Mouse (Mus musculus): ENCODE results near the gene Dusp13. TPM values are rescaled to one million over a fixed set of nuclear protein-coding genes. Genes with fewer than 3 reads are reported as not detected.

Gene Dusp13
- polyA plus RNA-seq, 1 experiment from 2014 or later: not detected

- Histone ChIP-seq H3K9me3 (replicated peaks; ENCODE audit: control insufficient read depth, low read length) (no peaks in the 10 kb centered on the region), H3K9ac (ENCODE audit: low read length) (no peak overlapping the region), H3K4me1 (ENCODE audit: control insufficient read depth, insufficient read depth, low read length) (no peaks in the 10 kb centered on the region), H3K4me2 (ENCODE audit: low read length) (no peak overlapping the region), H3K4me3 (ENCODE audit: low read depth, low read length) (no peak overlapping the region), H3K36me3 (ENCODE audit: control insufficient read depth, insufficient read depth, low read length) (peaks cover 6% of the 10 kb centered on the region; the same call in 1 of the 2 replicates), H3K27me3 (replicated peaks; ENCODE audit: control insufficient read depth, insufficient read depth, low read length) (no peaks in the 10 kb centered on the region), H3K27ac (ENCODE audit: low read depth, low read length) (no peak overlapping the region)
- ATAC-seq (no peak), DNase-seq (ENCODE audit: low spot score) (no peak)
- 61% methylated on average over 2 of the region's 2 CpGs for WGBS
Observed at GRCm38 (mm10) chr14:21773946-21774345, 23.0 kb upstream of the Dusp13 start.

- no peak overlapping the region for H3K4me2 ChIP-seq (ENCODE audit: low read length)
- no peak overlapping the region for H3K27ac ChIP-seq (ENCODE audit: low read depth, low read length)
- no peaks in the 10 kb centered on the region for H3K27me3 ChIP-seq (replicated peaks; ENCODE audit: control insufficient read depth, insufficient read depth, low read length)
- 69% methylated on average over 11 of the region's 11 CpGs for WGBS
- DNase-seq (ENCODE audit: low spot score) (no peak), ATAC-seq (no peak)
- H3K36me3 ChIP-seq (ENCODE audit: control insufficient read depth, insufficient read depth, low read length): peaks cover 6% of the 10 kb centered on the region; the same call in 1 of the 2 replicates
- peaks cover 6% of the 10 kb centered on the region; the same call in 1 of the 2 replicates for H3K4me1 ChIP-seq (ENCODE audit: control insufficient read depth, insufficient read depth, low read length)
- no peak overlapping the region for H3K4me3 ChIP-seq (ENCODE audit: low read depth, low read length)
- no peaks in the 10 kb centered on the region for H3K9me3 ChIP-seq (replicated peaks; ENCODE audit: control insufficient read depth, low read length)
- no peak overlapping the region for H3K9ac ChIP-seq (ENCODE audit: low read length)
Observed at GRCm38 (mm10) chr14:21772506-21773281, 21.7 kb upstream of the Dusp13 start.

- Histone ChIP-seq H3K9ac (ENCODE audit: low read length) (no peak overlapping the region), H3K4me3 (ENCODE audit: low read depth, low read length) (no peak overlapping the region), H3K27ac (ENCODE audit: low read depth, low read length) (no peak overlapping the region), H3K9me3 (replicated peaks; ENCODE audit: control insufficient read depth, low read length) (no peaks in the 10 kb centered on the region), H3K4me1 (ENCODE audit: control insufficient read depth, insufficient read depth, low read length) (peaks cover 6% of the 10 kb centered on the region; the same call in 1 of the 2 replicates), H3K36me3 (ENCODE audit: control insufficient read depth, insufficient read depth, low read length) (no peaks in the 10 kb centered on the region), H3K4me2 (ENCODE audit: low read length) (no peak overlapping the region), H3K27me3 (replicated peaks; ENCODE audit: control insufficient read depth, insufficient read depth, low read length) (no peaks in the 10 kb centered on the region)
- 94% methylated on average over 6 of the region's 6 CpGs for WGBS
- DNase-seq (ENCODE audit: low spot score) (no peak), ATAC-seq (no peak)
Observed at GRCm38 (mm10) chr14:21766398-21766958, 15.5 kb upstream of the Dusp13 start.

- Histone ChIP-seq H3K27ac (ENCODE audit: low read depth, low read length) (no peak overlapping the region), H3K4me2 (ENCODE audit: low read length) (no peak overlapping the region)
- 78% methylated on average over 7 of the region's 7 CpGs for WGBS
Observed at GRCm38 (mm10) chr14:21765754-21766397, 14.9 kb upstream of the Dusp13 start.

GRCm38 (mm10) chr14:21764646-21765045 lies 13.7 kb upstream of the Dusp13 start:
- WGBS: 70% methylated on average over 6 of the region's 6 CpGs
- H3K27me3 ChIP-seq (replicated peaks; ENCODE audit: control insufficient read depth, insufficient read depth, low read length): no peaks in the 10 kb centered on the region
- H3K9me3 ChIP-seq (replicated peaks; ENCODE audit: control insufficient read depth, low read length): no peaks in the 10 kb centered on the region
- ATAC-seq: no peak
- no peak overlapping the region for H3K4me2 ChIP-seq (ENCODE audit: low read length)
- H3K9ac ChIP-seq (ENCODE audit: low read length): no peak overlapping the region
- no peak for DNase-seq (ENCODE audit: low spot score)
- H3K36me3 ChIP-seq (ENCODE audit: control insufficient read depth, insufficient read depth, low read length): no peaks in the 10 kb centered on the region
- H3K4me3 ChIP-seq (ENCODE audit: low read depth, low read length): no peak overlapping the region
- H3K4me1 ChIP-seq (ENCODE audit: control insufficient read depth, insufficient read depth, low read length): peaks cover 6% of the 10 kb centered on the region; the same call in 1 of the 2 replicates
- no peak overlapping the region for H3K27ac ChIP-seq (ENCODE audit: low read depth, low read length)

More at GRCm38 (mm10) chr14:21765754-21766397, 14.9 kb upstream of the Dusp13 start:
- ATAC-seq: no peak
- Histone ChIP-seq H3K36me3 (ENCODE audit: control insufficient read depth, insufficient read depth, low read length) (no peaks in the 10 kb centered on the region), H3K4me1 (ENCODE audit: control insufficient read depth, insufficient read depth, low read length) (peaks cover 6% of the 10 kb centered on the region; the same call in 1 of the 2 replicates), H3K9me3 (replicated peaks; ENCODE audit: control insufficient read depth, low read length) (no peaks in the 10 kb centered on the region), H3K9ac (ENCODE audit: low read length) (no peak overlapping the region), H3K4me3 (ENCODE audit: low read depth, low read length) (no peak overlapping the region), H3K27me3 (replicated peaks; ENCODE audit: control insufficient read depth, insufficient read depth, low read length) (no peaks in the 10 kb centered on the region)
- no peak for DNase-seq (ENCODE audit: low spot score)

- Histone ChIP-seq H3K27ac (ENCODE audit: low read depth, low read length) (no peak overlapping the region), H3K27me3 (replicated peaks; ENCODE audit: control insufficient read depth, insufficient read depth, low read length) (no peaks in the 10 kb centered on the region), H3K9ac (ENCODE audit: low read length) (no peak overlapping the region), H3K9me3 (replicated peaks; ENCODE audit: control insufficient read depth, low read length) (no peaks in the 10 kb centered on the region), H3K4me1 (ENCODE audit: control insufficient read depth, insufficient read depth, low read length) (peaks cover 6% of the 10 kb centered on the region; the same call in 1 of the 2 replicates), H3K36me3 (ENCODE audit: control insufficient read depth, insufficient read depth, low read length) (no peaks in the 10 kb centered on the region), H3K4me3 (ENCODE audit: low read depth, low read length) (no peak overlapping the region), H3K4me2 (ENCODE audit: low read length) (no peak overlapping the region)
- no peak for DNase-seq (ENCODE audit: low spot score)
- no peak for ATAC-seq
- WGBS: 95% methylated on average over 3 of the region's 3 CpGs
Observed at GRCm38 (mm10) chr14:21763736-21764135, 12.8 kb upstream of the Dusp13 start.

- Histone ChIP-seq H3K4me1 (ENCODE audit: control insufficient read depth, insufficient read depth, low read length) (no peaks in the 10 kb centered on the region; the same call in 1 of the 2 replicates), H3K9ac (ENCODE audit: low read length) (no peak overlapping the region), H3K27ac (ENCODE audit: low read depth, low read length) (no peak overlapping the region), H3K36me3 (ENCODE audit: control insufficient read depth, insufficient read depth, low read length) (no peaks in the 10 kb centered on the region), H3K27me3 (replicated peaks; ENCODE audit: control insufficient read depth, insufficient read depth, low read length) (no peaks in the 10 kb centered on the region), H3K4me2 (ENCODE audit: low read length) (no peak overlapping the region), H3K4me3 (ENCODE audit: low read depth, low read length) (no peak overlapping the region), H3K9me3 (replicated peaks; ENCODE audit: control insufficient read depth, low read length) (no peaks in the 10 kb centered on the region)
- DNase-seq (ENCODE audit: low spot score) (no peak), ATAC-seq (no peak)
- 92% methylated on average over 9 of the region's 9 CpGs for WGBS
Observed at GRCm38 (mm10) chr14:21761560-21761959, 10.6 kb upstream of the Dusp13 start.

GRCm38 (mm10) chr14:21753367-21753766 lies 2.4 kb upstream of the Dusp13 start:
- Histone ChIP-seq H3K4me1 (ENCODE audit: control insufficient read depth, insufficient read depth, low read length) (peaks cover 7% of the 10 kb centered on the region; the same call in 1 of the 2 replicates), H3K27ac (ENCODE audit: low read depth, low read length) (no peak overlapping the region), H3K9me3 (replicated peaks; ENCODE audit: control insufficient read depth, low read length) (no peaks in the 10 kb centered on the region), H3K4me2 (ENCODE audit: low read length) (no peak overlapping the region), H3K4me3 (ENCODE audit: low read depth, low read length) (no peak overlapping the region), H3K36me3 (ENCODE audit: control insufficient read depth, insufficient read depth, low read length) (no peaks in the 10 kb centered on the region), H3K27me3 (replicated peaks; ENCODE audit: control insufficient read depth, insufficient read depth, low read length) (no peaks in the 10 kb centered on the region), H3K9ac (ENCODE audit: low read length) (no peak overlapping the region)
- 86% methylated on average over 4 of the region's 4 CpGs for WGBS
- no peak for ATAC-seq
- no peak for DNase-seq (ENCODE audit: low spot score)

Data from forebrain, embryonic 14.5 days (tissue).